Mouse (Mus musculus) c-Kit-positive CD71-positive TER-119-negative erythroid progenitor cells, embryonic 14.5 days (primary cell): ENCODE measurements around the gene U2af2.
A peak's percentile ranks its signal among the peaks of the same experiment; 100 is the strongest.
"Not testable (repeated sequence)": the region's sequence is repeated elsewhere in the genome, so short reads cannot be mapped to it uniquely, and the experiment has no call there.

Experiments used
- DNase-seq: peaks from one replicate; pipeline ENCODE4 v3.0.0-alpha.2; 2013; ENCODE audit warnings: low read depth

Gene U2af2

GRCm38 (mm10) chr7:5074984-5075383, 13.0 kb downstream of the U2af2 start:
- no peak for DNase-seq

DNA sequence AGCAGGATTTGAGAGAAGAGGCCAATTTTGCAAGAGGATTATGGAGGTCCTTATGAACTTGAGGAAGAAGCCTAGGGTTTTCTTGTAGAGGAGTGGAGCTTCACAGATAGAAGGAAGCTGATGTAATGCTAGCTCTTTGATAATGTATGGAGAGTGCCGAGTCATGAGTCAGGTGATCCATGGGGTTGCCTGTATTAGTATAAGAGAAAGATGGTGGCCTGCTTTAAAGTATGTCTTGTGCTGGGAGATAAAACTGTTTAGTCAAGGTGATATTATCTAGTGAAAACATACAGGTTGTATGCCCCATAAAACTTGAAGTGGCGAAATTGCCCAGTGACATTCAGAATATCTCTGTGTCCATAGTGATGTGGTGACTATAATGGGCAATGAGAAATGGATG, 15.0 kb downstream of the U2af2 start:
- peak; percentile 56 for DNase-seq

DNA sequence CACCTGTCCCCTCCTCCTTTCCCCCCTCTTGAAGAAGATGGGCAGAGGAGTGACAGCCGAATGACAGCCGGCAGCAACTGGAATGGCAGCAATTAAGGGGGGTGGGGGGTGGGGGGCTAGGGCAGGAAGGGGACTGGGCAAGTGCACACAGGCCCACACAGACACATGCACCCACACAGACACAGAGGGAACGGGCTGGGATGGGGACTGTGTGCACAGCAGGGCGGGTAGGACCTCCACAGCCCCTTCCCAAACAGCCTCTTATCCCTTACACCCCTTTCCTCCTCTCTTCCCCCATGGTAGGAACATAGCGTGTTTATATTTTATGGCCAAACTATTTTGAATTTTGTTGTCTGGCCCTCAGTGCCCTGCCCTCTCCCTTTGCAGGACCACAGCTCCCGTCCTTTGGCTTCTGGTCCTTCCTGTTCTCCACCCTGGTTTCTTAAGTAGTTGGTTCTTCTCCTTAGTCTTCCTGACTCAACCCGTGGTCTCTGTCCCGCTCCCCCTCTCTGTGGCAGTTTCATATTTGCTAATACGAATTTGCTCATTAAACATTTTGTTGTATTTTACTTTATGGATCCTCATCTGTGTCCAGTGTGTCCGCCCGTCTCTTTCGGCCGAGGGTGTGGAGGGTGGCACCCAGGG, 17.5 kb downstream of the U2af2 start:
- not testable (repeated sequence) for DNase-seq

DNA sequence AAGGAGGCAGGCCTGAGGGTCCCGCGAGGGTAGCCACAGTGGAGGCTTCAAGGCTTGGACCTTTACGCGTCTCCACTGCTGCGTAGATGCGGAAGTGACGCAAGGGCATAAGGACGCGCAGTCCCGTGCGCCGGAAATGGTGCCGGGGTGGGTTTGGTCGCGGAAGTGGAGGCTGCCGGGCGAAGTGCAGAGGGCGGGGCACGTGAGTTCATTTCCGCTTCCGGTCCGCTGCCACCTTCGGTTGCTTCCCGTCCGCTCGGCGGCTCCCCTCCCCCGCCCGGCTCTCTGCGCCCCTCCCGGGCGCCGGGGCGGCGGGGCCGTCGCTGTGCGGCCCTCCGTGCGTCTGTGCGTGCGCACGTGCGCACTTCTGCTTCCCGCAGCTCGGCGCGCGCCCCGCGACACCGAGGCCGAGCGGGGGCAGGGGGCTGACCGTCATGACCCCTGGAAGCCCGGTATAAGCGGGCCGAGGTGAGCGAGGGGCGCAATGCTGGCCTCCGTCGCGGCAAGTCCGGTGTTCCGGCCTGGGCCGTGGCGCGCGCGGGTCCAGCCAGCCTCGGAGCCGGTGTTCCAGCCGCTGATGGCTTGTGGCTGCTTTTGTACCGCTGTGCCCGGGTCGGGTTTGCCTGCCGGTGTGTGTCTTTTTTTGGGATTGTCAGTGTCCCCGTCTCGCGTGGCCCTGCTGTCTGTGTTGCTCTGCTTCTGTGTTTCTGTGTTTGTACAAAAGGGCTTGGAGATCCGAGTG, 18.2 kb downstream of the U2af2 start, which contains the start of gene Epn1:
Epn1 (plus strand) TSS at position 226 of the 742 bp plus-strand sequence.
- peak; percentile 91 for DNase-seq

DNA sequence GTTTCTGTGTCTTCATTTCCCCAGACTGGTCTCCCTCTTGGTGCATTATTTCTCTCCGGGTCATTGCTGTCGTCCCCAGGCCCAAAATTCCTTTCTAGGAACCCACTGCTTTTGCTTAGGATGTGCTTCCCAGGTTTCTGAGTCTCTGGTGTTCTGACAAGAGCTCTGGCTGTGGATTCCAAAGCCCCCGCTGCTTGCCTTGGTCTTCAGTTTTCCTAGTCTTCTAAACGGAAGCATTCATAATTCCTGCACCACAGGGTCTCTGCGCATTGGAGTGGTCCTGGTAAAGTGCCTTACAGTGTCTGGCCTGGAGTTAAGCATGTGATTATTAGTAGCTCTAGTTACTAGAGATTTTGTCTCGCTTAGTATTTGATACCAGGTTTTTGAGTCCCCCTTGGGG, 18.9 kb downstream of the U2af2 start:
- DNase-seq = no peak

DNA sequence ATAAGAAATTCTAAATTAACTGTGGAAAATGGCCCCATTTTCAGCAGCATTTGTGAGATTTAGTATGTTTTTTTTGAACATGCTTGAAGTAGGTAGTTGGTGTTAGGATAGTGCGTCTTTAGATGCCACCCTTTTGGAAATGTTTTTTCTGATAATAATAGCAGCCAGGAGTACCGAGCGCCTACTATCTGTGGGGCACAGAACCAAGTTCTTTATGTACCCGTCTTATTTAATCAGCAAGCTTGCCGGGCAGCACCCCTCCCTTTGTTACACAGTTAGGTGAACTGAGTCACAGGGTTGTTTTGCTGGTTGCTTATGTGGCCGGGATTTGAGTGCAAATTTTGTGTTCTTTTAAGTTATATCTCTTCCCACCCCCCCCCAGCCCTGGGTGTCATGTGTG, 19.3 kb downstream of the U2af2 start:
- peak; percentile 71 for DNase-seq

DNA sequence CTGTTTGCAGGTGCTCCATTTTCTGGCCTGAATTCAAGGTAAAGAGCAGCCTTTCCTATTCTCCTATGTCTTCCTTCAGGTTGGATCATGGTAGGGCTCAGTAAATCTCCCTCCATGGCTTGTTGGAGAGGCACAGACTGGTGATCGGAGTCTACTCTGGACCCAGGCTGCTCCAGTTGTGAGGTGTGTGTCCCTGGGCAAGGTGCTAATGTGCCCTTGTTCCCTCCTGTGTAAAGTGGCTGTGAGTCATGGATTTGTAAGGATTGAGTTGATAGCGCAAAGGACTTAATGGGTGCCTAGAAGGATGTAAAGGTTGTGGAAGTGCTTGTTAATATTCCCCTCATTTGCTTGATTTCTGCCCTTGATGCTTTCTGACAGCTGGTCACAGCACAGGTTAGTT, 20.0 kb downstream of the U2af2 start:
- DNase-seq = no peak

DNA sequence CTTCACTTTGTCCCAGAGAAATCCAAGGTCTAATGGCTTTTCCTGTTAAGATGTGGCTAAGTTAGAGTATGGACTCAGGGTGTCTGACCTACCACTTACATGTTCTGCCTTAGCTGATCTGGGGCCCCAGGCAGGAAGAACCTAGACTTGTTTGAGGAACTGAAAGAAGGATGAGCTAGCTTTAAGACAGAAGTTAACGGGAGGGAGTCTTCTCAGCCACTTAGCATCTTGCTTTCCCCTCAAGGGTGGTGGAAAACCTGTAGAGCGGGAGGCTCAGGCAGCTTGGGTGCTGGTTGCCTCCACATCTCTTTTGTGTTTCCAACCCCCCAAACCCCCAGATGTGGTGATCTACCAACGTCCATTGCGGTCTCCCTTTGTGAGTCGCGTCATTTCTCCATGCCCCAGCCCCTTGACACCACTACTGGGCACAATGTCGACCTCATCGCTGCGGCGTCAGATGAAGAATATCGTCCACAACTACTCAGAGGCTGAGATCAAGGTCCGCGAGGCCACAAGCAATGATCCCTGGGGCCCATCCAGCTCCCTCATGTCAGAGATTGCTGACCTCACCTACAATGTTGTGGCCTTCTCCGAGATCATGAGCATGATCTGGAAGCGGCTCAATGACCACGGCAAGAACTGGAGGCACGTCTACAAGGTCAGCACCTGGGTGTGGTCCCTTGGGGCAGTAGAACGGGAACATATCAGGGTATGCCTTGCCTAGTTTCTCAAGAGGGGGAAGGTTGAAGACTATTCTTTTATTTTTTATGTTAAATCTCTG, 21.6 kb downstream of the U2af2 start:
- DNase-seq = no peak

GRCm38 (mm10) chr7:5085512-5085911, 23.6 kb downstream of the U2af2 start:
- DNase-seq = no peak

- no peak for DNase-seq
Observed at GRCm38 (mm10) chr7:5086921-5087440, 25.0 kb downstream of the U2af2 start.

DNA sequence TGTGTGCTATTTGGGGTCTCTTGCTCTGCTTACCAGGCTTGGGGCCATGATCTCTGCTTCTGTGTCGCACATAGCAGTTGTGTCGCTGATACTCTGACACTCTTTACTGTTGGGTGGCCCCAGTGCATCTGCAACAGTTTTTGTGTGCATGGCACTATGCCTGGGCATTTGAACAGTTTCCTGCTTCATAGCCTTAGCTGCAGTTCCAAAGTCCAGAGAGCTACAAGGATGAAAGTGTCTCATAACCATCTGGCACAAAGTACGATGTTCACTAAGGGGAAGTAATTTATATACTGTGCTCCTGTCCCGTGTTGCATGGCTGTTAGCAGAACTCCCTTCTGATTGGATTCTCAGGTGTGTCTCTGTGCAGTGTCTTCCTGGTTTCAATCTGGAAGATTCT, 25.9 kb downstream of the U2af2 start:
- DNase-seq = no peak

GRCm38 (mm10) chr7:5089853-5090252, 27.9 kb downstream of the U2af2 start:
- DNase-seq = no peak

DNA sequence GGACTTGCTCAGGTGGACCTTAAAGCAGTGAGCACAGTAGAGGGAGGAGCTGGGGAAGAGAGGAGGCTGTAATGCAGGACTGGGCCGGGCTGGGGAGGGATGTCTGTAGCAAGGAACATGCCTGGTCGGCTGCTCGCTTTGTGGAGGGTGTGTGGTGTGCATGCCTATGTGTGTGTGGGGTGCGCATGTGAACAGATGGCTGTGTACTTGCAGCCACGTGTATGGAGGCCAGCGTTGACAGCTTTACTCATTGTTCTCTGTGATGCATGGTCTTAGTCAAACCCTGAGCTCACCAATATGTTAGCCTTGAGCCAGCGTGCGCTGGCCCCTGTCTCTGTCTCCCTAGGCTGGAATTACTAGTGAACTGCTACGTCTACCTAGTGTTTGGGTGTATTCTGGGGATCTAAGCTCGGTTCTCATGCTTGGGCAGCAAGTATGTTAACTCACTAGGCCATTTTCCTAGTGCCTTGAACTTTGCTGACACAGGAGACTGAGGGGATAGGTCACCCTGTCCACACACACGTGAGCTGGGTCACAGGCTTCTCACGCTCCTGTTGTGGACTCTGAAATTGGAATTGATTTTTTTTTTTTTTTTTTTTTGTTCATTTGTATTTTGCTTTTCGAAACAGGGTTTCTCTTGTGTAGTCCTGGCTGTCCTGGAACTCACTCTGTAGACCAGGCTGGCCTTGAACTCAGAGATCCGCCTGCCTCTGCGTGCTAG, 29.2 kb downstream of the U2af2 start:
- DNase-seq = no peak

- no peak for DNase-seq
Observed at GRCm38 (mm10) chr7:5092381-5092780, 30.4 kb downstream of the U2af2 start.

DNA sequence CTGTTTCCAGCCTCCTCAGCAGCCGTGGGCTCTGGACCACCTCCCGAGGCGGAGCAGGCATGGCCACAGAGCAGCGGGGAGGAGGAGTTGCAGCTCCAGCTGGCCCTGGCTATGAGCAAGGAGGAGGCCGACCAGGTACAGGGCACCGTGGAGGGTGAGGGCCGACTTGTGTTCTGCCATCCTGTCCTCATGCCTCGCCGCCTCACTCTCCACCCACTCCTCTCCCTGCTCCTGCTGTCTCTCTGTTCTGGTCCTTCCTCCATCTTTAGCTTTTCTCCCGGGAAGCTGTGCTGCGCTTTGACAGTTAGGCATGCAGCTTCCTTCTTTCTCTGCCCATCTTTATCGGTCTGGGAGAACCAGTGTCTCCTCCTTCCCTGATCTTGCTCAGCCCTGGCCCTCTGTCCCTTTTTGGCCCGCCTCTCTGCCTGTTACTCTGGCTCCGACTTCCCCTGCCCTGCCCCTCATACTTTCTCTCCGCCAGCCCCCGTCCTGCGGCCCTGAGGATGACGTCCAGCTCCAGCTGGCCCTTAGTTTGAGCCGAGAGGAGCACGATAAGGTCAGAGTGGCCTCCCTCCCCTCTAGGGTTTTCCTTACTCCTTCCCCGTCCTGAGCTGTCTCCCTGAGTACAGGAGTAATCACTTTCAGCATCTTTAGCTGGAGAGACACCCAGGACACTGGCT, 31.0 kb downstream of the U2af2 start:
- no peak for DNase-seq

GRCm38 (mm10) chr7:5098769-5099168, 36.8 kb downstream of the U2af2 start:
- no peak for DNase-seq

DNA sequence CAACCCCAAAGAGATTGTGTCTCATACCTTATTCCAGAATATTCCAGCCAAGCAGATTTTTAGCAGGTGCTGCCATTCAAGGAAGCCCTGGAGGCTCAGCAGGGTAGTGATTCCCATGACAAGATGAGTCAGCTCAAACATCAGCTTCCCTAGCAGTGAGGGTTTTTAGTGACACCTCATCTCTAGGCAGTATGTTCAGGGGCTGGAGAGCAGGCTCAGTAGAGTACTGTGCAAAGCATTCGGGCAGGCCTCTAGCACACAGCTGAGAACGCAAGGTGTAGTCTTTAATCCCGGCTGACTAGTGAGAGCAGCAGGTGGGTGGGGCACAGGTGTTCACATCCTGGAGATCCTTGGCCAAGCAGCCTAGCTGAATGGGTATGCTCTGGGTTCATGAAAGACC, 37.9 kb downstream of the U2af2 start:
- no peak for DNase-seq

GRCm38 (mm10) chr7:5101066-5101663, 39.2 kb downstream of the U2af2 start:
- DNase-seq = no peak

DNA sequence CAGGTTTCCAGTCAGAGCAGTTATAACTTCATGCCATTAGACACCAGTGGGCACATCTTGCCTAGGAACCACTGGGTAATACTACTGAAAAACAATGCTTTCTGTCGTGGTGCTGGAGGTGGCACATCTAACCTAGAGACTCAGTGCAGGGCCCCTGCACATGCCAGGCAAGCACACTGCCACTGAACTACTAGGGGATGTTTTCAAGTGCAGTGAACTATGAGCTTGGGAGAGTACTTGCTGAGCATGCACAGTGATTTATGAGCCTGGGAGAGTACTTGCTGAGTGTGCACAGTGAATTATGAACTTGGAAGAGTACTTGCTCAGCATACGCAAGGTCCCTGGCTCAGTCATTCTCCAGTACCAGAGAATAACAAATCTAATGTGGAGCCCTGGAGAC, 40.6 kb downstream of the U2af2 start:
- DNase-seq = no peak

GRCm38 (mm10) chr7:5108272-5108671, 46.3 kb downstream of the U2af2 start:
- DNase-seq = no peak

- no peak for DNase-seq
Observed at GRCm38 (mm10) chr7:5109301-5109700, 47.4 kb downstream of the U2af2 start.
